Mouse (Mus musculus) limb, embryonic 14.5 days (tissue): ENCODE data around the gene Gm5930. TPM values are rescaled to one million over a fixed set of nuclear protein-coding genes. Genes with fewer than 3 reads are reported as not detected.
"Not testable (repeated sequence)": the region's sequence is repeated elsewhere in the genome, so short reads cannot be mapped to it uniquely, and the experiment has no call there.

Source experiments
- ATAC-seq: fragments of 200-750 bp; cut with Nextera tagmentation; 2 replicates; pipeline ENCODE4 v1.8.0; 2017; ENCODE audit warnings: low read depth, moderate number of reproducible peaks, moderate TSS enrichment; ENCODE audit not compliant: low FRiP score
- DNase-seq: peaks from one replicate; pipeline ENCODE4 v3.0.0-alpha.2; 2015; ENCODE audit warnings: low spot score
- H3K27ac ChIP-seq: fragments of 300-500 bp; sonication (generic); replicated peaks from 2 replicates; pipeline ENCODE4 v1.5.1; 2014; ENCODE audit warnings: low read depth, mild to moderate bottlenecking, low read length, moderate library complexity, mixed read lengths
- H3K27me3 ChIP-seq: fragments of 300-500 bp; sonication (generic); 2 replicates; pipeline ENCODE4 v1.6.1; 2014; ENCODE audit warnings: low read length, mixed read lengths; ENCODE audit not compliant: control insufficient read depth, insufficient read depth
- H3K36me3 ChIP-seq: fragments of 300-500 bp; sonication (generic); 2 replicates; pipeline ENCODE4 v1.6.1; 2014; ENCODE audit warnings: mild to moderate bottlenecking, low read length, moderate library complexity, mixed read lengths; ENCODE audit not compliant: control insufficient read depth, insufficient read depth
- H3K4me1 ChIP-seq: fragments of 300-500 bp; sonication (generic); 2 replicates; pipeline ENCODE4 v1.6.1; 2014; ENCODE audit warnings: antibody characterized with exemption, low read length, mixed read lengths; ENCODE audit not compliant: control insufficient read depth, insufficient read depth
- H3K4me2 ChIP-seq: fragments of 300-500 bp; sonication (generic); replicated peaks from 2 replicates; pipeline ENCODE4 v1.6.1; 2014; ENCODE audit warnings: low read depth, mild to moderate bottlenecking, low read length, moderate library complexity; ENCODE audit not compliant: severe bottlenecking
- H3K4me3 ChIP-seq: fragments of 300-500 bp; sonication (generic); replicated peaks from 2 replicates; pipeline ENCODE4 v1.5.1; 2014; ENCODE audit warnings: low read length
- H3K9ac ChIP-seq: fragments of 300-500 bp; sonication (generic); 2 replicates; pipeline ENCODE4 v1.6.1; 2014; ENCODE audit warnings: mild to moderate bottlenecking, low read depth, low read length, moderate library complexity; ENCODE audit not compliant: severe bottlenecking
- H3K9me3 ChIP-seq: fragments of 300-500 bp; sonication (generic); 2 replicates; pipeline ENCODE4 v1.6.1; 2016; ENCODE audit warnings: low read length; ENCODE audit not compliant: control insufficient read depth
- WGBS: fragments of 180-500 bp; shearing (Covaris S2); extraction: QIAGEN DNeasy Blood & Tissue Kit; methylation state at CpG from one replicate; pipeline ENCODE4 v1.1.7; 2014; 5-methylcytosine and 5-hydroxymethylcytosine counted together
- polyA plus RNA-seq, 2 experiments: library from polyadenylated mRNA; depleted of rRNA in 1 of 2; stranded (reverse) in 1 of 2; unstranded in 1 of 2; fragments of >200 nt; fragmentation: Nextera tagmentation in 1 of 2; extraction: Ambion mirVana in 1 of 2; gene quantifications; 2 replicates each; pipeline versions ENCODE4 v1.2.1 to v1.2.3; 2012 to 2014

Gm5930 gene
- polyA plus RNA-seq (2012; rRNA removed) (not detected in 2 replicates), polyA plus RNA-seq (2014; fragmentation: Nextera tagmentation; extraction: Ambion mirVana) (not detected in 2 replicates)

- H3K36me3 ChIP-seq, H3K27me3 ChIP-seq, H3K4me3 ChIP-seq, H3K9me3 ChIP-seq, ATAC-seq, H3K9ac ChIP-seq, H3K4me1 ChIP-seq, H3K4me2 ChIP-seq, DNase-seq, H3K27ac ChIP-seq: not testable (repeated sequence)
- WGBS, result no CpG with 5 or more reads among the region's 2 CpGs
Measured at GRCm38 (mm10) chr14:44338484-44338883, at the start of gene Gm5930. TSS of gene Gm5930 (minus strand) at chr14:44338584.

DNA sequence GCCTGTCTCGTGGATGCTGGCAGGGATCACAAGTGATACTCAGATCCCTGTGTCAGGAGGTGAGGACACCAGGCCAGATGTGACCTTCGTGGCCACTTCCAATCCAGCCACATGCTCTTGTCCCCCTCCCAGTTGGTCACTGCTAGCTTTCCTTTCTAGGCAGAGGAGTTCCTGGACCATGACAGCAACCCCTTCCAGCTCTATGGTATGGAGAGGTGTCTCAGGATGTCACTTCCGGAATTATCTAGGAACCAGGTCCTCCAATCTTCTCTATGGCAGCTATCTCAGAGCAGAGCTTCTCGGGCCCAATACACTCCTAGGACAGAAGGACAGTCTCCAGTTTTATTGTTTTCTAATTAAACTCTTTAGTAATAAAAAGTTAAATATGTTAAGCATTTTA, 45.8 kb upstream of the Gm5930 start:
- H3K9me3 ChIP-seq, H3K4me1 ChIP-seq, H3K9ac ChIP-seq, DNase-seq, H3K27ac ChIP-seq, H3K36me3 ChIP-seq, H3K27me3 ChIP-seq, ATAC-seq, H3K4me3 ChIP-seq, H3K4me2 ChIP-seq: not testable (repeated sequence)
- 81% methylated on average over 3 of the region's 4 CpGs for WGBS

- not testable (repeated sequence) for H3K4me2 ChIP-seq, ATAC-seq, DNase-seq, H3K9me3 ChIP-seq, H3K36me3 ChIP-seq, H3K4me3 ChIP-seq, H3K4me1 ChIP-seq, H3K9ac ChIP-seq, H3K27ac ChIP-seq, H3K27me3 ChIP-seq
- WGBS, result 94% methylated on average over 4 of the region's 4 CpGs
Measured at GRCm38 (mm10) chr14:44365057-44365456, 26.7 kb upstream of the Gm5930 start, which contains the start of gene Gm8229. TSS of gene Gm8229 (plus strand) at chr14:44365357.

DNA sequence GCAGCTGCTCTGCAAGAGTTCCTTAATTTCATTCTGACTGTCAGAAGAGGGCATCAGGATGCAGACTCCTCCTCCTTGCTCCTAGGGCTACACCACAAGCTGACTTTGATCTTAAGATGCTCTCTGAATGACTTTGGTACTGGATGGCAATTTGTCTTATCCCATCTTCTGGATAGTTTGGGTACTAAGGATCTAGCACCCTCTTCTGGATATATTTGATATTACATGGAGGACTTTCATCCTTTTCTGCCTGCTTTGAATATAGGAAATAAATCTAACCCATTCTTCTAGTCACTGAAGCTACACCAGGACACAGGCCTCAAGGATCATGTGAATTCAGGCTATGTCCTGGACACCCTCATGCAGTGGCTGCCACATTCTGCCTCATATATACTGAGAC, 23.9 kb upstream of the Gm5930 start:
- not testable (repeated sequence) for H3K27me3 ChIP-seq, H3K9me3 ChIP-seq, H3K4me3 ChIP-seq, H3K4me2 ChIP-seq, H3K4me1 ChIP-seq, ATAC-seq, H3K27ac ChIP-seq, H3K36me3 ChIP-seq, H3K9ac ChIP-seq
- DNase-seq, result peak; percentile 4

- 14% methylated on average over 1 of the region's 2 CpGs for WGBS
- H3K4me3 ChIP-seq, ATAC-seq, H3K27me3 ChIP-seq, H3K4me2 ChIP-seq, H3K36me3 ChIP-seq, H3K4me1 ChIP-seq, H3K27ac ChIP-seq, H3K9ac ChIP-seq, H3K9me3 ChIP-seq, DNase-seq: not testable (repeated sequence)
Measured at GRCm38 (mm10) chr14:44361416-44361815, 23.0 kb upstream of the Gm5930 start.

DNA sequence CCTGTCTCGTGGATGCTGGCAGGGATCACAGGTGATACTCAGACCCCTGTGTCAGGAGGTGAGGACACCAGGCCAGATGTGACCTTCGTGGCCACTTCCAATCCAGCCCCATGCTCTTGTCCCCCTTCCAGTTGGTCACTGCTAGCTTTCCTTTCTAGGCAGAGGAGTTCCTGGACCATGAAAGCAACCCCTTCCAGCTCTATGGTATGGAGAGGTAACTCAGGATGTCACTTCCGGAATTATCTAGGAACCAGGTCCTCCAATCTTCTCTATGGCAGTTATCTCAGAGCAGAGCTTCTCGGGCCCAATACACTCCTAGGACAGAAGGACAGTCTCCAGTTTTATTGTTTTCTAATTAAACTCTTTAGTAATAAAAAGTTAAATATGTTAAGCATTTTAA, 26.3 kb downstream of the Gm5930 start:
- not testable (repeated sequence) for H3K27ac ChIP-seq, H3K9ac ChIP-seq, H3K4me2 ChIP-seq, ATAC-seq, DNase-seq, H3K9me3 ChIP-seq, H3K36me3 ChIP-seq, H3K4me1 ChIP-seq, H3K4me3 ChIP-seq, H3K27me3 ChIP-seq
- 81% methylated on average over 3 of the region's 4 CpGs for WGBS

DNA sequence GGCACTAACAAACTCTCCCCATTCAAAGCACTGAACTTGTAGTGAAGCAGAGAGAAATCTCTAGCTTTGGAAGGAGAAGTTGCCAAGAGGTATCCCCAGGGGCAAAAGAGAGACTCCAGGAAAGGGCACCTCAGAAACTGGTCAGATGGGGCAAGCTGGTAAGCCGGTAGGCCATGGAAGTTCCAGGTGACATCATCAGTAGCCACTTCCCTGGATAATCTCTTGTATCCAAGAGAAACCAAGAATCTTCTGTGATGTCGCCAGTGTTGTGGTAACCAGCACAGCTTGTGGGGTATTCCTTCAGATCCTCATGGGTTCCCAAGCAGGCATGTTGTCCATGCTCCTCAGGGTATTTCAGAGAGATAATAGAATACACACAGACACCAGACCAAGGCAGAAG, 53.1 kb downstream of the Gm5930 start, which contains the start of gene Gm8220:
Gene Gm8220, plus strand, starts transcription at position 301 of the 400 bp plus-strand sequence.
- 94% methylated on average over 2 of the region's 2 CpGs for WGBS
- not testable (repeated sequence) for H3K9ac ChIP-seq, H3K9me3 ChIP-seq, H3K4me1 ChIP-seq, ATAC-seq, DNase-seq, H3K27me3 ChIP-seq, H3K4me3 ChIP-seq, H3K4me2 ChIP-seq, H3K36me3 ChIP-seq, H3K27ac ChIP-seq
